Mouse (Mus musculus): ENCODE results near the gene Amigo1. TPM values are rescaled to one million over a fixed set of nuclear protein-coding genes. Genes with fewer than 3 reads are reported as not detected.

Amigo1 gene
- total RNA-seq, 2 experiments from 2014 or later = 36.9 to 37.2 TPM

- no peak for DNase-seq (ENCODE audit: low spot score in 2 of 2)
Observed at GRCm38 (mm10) chr3:108178756-108179715, 7.1 kb upstream of the Amigo1 start.

- DNase-seq (ENCODE audit: low spot score in 2 of 2) = no peak
Observed at GRCm38 (mm10) chr3:108180514-108180913, 5.6 kb upstream of the Amigo1 start.

GRCm38 (mm10) chr3:108184742-108185141, 1.4 kb upstream of the Amigo1 start:
- no peak for DNase-seq (ENCODE audit: low spot score in 2 of 2)

- no peak for DNase-seq (ENCODE audit: low spot score in 2 of 2)
Observed at GRCm38 (mm10) chr3:108185460-108186097, 556 bp upstream of the Amigo1 start.

GRCm38 (mm10) chr3:108187111-108187795, 1.1 kb downstream of the Amigo1 start:
- DNase-seq (ENCODE audit: low spot score in 2 of 2) = peak; percentile 19 to 32

- DNase-seq (ENCODE audit: low spot score in 2 of 2) = no peak
Observed at GRCm38 (mm10) chr3:108188716-108189490, 2.8 kb downstream of the Amigo1 start.

GRCm38 (mm10) chr3:108189897-108190296, 3.8 kb downstream of the Amigo1 start:
- DNase-seq (ENCODE audit: low spot score in 2 of 2) = no peak

GRCm38 (mm10) chr3:108193686-108194085, 7.6 kb downstream of the Amigo1 start:
- DNase-seq (ENCODE audit: low spot score in 2 of 2) = no peak

GRCm38 (mm10) chr3:108195287-108195686, 9.2 kb downstream of the Amigo1 start:
- no peak for DNase-seq (ENCODE audit: low spot score in 2 of 2)

- peak; percentile 61 to 66 for DNase-seq (ENCODE audit: low spot score in 2 of 2)
Observed at GRCm38 (mm10) chr3:108195941-108196590, 9.9 kb downstream of the Amigo1 start.

- peak; percentile 72 to 76 for DNase-seq (ENCODE audit: low spot score in 2 of 2)
Observed at GRCm38 (mm10) chr3:108197066-108197497, 10.9 kb downstream of the Amigo1 start.

- no peak for DNase-seq (ENCODE audit: low spot score in 2 of 2)
Observed at GRCm38 (mm10) chr3:108199231-108199630, 13.1 kb downstream of the Amigo1 start.

GRCm38 (mm10) chr3:108200329-108201323, 14.5 kb downstream of the Amigo1 start, which contains the start of gene Cyb561d1:
Gene Cyb561d1, minus strand, starts transcription at chr3:108201212.
- peak; percentile 88 to 94 for DNase-seq (ENCODE audit: low spot score in 2 of 2)

GRCm38 (mm10) chr3:108202506-108202905, 16.4 kb downstream of the Amigo1 start:
- no peak for DNase-seq (ENCODE audit: low spot score in 2 of 2)

- DNase-seq (ENCODE audit: low spot score in 2 of 2) = no peak
Observed at GRCm38 (mm10) chr3:108203212-108203611, 17.1 kb downstream of the Amigo1 start.

- peak; percentile 86 for DNase-seq (ENCODE audit: low spot score in 2 of 2)
Observed at GRCm38 (mm10) chr3:108203621-108204325, 17.6 kb downstream of the Amigo1 start.

- peak in 1 of 2 experiments; percentile 6 for DNase-seq (ENCODE audit: low spot score in 2 of 2)
Observed at GRCm38 (mm10) chr3:108204470-108204869, 18.3 kb downstream of the Amigo1 start.

GRCm38 (mm10) chr3:108205601-108206000, 19.5 kb downstream of the Amigo1 start:
- DNase-seq (ENCODE audit: low spot score in 2 of 2) = no peak

Data from layer of hippocampus, postnatal 10 days (tissue).